Mouse (Mus musculus) frontal cortex, postnatal 25 days (tissue): Measurements from ENCODE around the gene Vmn2r104.

Experiments used
- DNase-seq, 2 experiments: peaks; one replicate each; pipeline ENCODE4 v3.0.0; 2022; ENCODE audit warnings: low spot score in 2 of 2

The Vmn2r104 gene

GRCm38 (mm10) chr17:20048236-20048635, at the start of gene Vmn2r104:
Gene Vmn2r104, minus strand, starts transcription at chr17:20048336.
- DNase-seq, result no peak

- no peak for DNase-seq
These were observed 26.0 kb upstream of the Vmn2r104 start for GRCm38 (mm10) chr17:20074090-20074489.

DNA sequence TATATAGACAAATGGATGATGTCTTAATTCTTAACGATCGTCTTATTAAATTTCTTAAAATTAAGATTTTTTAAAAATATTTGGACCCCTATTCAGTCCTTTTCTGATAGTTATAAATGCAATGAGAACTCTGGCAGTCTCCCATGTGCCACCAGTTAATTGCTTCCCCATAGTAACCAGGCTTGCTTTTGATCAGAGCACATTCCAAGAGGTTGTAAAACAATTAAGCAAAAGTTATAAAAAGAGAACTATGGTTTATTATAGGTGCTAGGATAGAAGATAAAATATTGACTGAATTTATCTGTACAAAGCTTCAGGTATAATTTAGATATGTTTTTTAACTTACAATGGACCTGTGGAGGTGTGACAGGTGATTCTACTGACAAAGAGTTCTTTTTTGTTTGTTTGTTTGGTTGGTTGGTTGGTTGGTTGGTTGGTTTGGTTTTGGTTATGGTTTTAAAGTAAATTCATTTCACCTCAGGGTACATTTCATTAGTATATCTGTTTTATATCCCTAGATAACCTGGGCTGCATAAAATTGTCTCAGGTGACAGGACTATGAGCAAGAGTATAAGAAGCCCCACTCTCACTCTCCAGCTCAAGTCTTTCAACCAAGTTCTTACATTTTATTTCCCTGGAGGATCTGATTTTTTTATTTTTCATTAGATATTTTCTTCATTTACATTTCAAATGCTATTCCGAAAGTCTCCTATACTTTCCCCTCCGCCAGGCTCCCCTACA, 23.7 kb upstream of the Vmn2r104 start:
- no peak for DNase-seq
